Mouse (Mus musculus) E14TG2a.4 (cell line): ENCODE data around the gene Dlx5.

Experiments used
- CTCF ChIP-seq: conservative IDR thresholded peaks from 2 replicates; pipeline ENCODE4 v1.5.1; 2014; ENCODE audit warnings: low read length
- NANOG ChIP-seq: IDR thresholded peaks from 2 replicates; pipeline ENCODE4 v1.6.1; 2014; ENCODE audit warnings: borderline replicate concordance, low read length, mixed read lengths

DNA sequence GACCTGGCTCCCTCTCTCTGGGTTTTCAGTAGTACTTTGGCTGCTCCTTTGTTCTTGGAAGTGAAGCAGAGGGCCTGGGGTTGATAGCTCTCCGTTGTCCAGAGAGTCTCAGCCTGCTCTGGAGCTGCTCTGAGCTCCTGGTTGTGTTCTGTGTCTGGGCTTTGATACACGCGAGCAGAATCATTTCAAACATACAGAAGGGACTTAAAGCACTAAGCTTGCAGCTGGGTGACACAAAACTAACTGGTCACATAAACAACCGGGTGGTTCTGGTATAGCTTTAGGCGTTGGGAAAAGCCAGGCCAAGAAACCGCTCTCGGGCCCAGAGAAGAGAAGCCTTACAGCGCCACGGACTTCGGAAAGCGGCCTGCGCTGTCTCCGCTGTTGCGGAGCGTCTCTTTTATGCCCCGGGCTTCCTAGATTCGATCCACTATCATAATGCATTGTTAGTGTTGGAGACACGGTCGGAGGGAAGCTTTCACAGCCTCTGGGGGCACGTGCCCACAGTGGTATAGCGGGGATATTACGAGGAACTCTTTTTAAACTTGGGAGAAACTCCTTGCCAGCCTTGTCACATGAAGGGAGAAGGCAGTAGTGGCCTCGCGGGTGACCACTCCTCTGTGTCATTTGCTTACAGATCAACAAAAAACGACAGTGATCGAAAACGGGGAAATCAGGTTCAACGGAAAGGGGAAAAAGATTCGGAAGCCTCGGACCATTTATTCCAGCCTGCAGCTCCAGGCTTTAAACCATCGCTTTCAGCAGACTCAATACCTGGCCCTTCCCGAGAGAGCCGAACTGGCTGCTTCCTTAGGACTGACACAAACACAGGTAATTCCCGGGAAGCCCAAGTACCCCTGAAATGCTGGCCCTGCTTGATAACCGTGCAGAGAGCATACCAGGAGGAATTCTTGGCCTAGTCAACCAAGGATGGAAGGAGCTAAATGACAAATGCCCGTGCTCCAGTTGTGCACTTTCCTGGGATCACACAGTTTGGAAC is 17.1 kb downstream of the Dlx5 start:
- TF ChIP-seq CTCF: no peak
- TF ChIP-seq NANOG: no peak
